Mouse (Mus musculus) G1E (cell line): ENCODE data around the gene Mapkapk3. TPM values are rescaled to one million over a fixed set of nuclear protein-coding genes. Genes with fewer than 3 reads are reported as not detected.

ENCODE experiments used
- ATAC-seq: 2 replicates; pipeline ENCODE4 v1.8.0; 2016; ENCODE audit warnings: mild to moderate bottlenecking; ENCODE audit not compliant: insufficient number of reproducible peaks, poor library complexity, low FRiP score, severe bottlenecking; ENCODE audit errors: extremely low read depth
- DNase-seq: peaks from one replicate; pipeline ENCODE4 v3.0.0; 2012; ENCODE audit warnings: low spot score
- H3K27me3 ChIP-seq: 2 replicates; pipeline ENCODE4 v1.6.1; 2012; ENCODE audit warnings: mild to moderate bottlenecking, low read length, inconsistent platforms; ENCODE audit not compliant: insufficient read depth
- H3K36me3 ChIP-seq: replicated peaks from 2 replicates; pipeline ENCODE3; 2012; ENCODE audit warnings: mild to moderate bottlenecking, inconsistent platforms
- H3K4me1 ChIP-seq: 2 replicates; pipeline ENCODE4 v1.6.1; 2012; ENCODE audit warnings: low read depth, low read length, inconsistent platforms, mixed read lengths; ENCODE audit not compliant: insufficient read depth
- H3K4me3 ChIP-seq: 2 replicates; pipeline ENCODE4 v1.5.1; 2012; ENCODE audit warnings: low read depth, mild to moderate bottlenecking, inconsistent platforms, low read length, moderate library complexity, mixed read lengths
- H3K9me3 ChIP-seq: replicated peaks from 2 replicates; pipeline ENCODE4 v1.6.1; 2012; ENCODE audit warnings: inconsistent platforms
- CTCF ChIP-seq: IDR thresholded peaks from 2 replicates; pipeline ENCODE4 v1.5.1; 2012; ENCODE audit warnings: low read depth, low read length, inconsistent platforms, mixed read lengths
- GATA1 ChIP-seq: IDR thresholded peaks from 2 replicates; pipeline ENCODE4 v1.6.1; 2012; ENCODE audit warnings: borderline replicate concordance, low read length, inconsistent platforms, mixed read lengths
- GATA2 ChIP-seq: IDR thresholded peaks from 2 replicates; pipeline ENCODE4 v1.6.1; 2012; ENCODE audit warnings: low read depth, low read length, inconsistent platforms, borderline replicate concordance
- POLR2AphosphoS5 ChIP-seq: IDR thresholded peaks from 2 replicates; pipeline ENCODE4 v1.6.1; 2012; ENCODE audit warnings: low read depth, low read length, inconsistent platforms; ENCODE audit not compliant: insufficient replicate concordance
- TAL1 ChIP-seq: conservative IDR thresholded peaks from 2 replicates; pipeline ENCODE4 v1.6.1; 2012; ENCODE audit warnings: low read depth, low read length, inconsistent platforms, mixed read lengths
- polyA plus RNA-seq: library from polyadenylated mRNA; stranded (reverse); fragments of >175 nt; gene quantifications from 2 replicates; pipeline ENCODE4 v1.2.3, GENCODE M21; 2012
- total RNA-seq, 2 experiments: library from RNA; stranded (forward) in 1 of 2; stranded (reverse) in 1 of 2; fragments of 200-1000 nt in 1 of 2; fragments of >200 nt in 1 of 2; fragmentation: Nextera tagmentation in 1 of 2; gene quantifications; 2 replicates each; pipeline ENCODE4 v1.2.3; 2014 to 2017

The Mapkapk3 gene
- total and polyA plus RNA-seq, 3 experiments, result 41.5 to 99.8 (median 60.1) TPM

- H3K36me3 ChIP-seq, result peaks cover 65% of the 10 kb centered on the region
- TF ChIP-seq TAL1 (no peak), CTCF (no peak), GATA2 (no peak), GATA1 (no peak), POLR2AphosphoS5 (no peak)
Observed at GRCm38 (mm10) chr9:107254925-107255324, 34.8 kb downstream of the Mapkapk3 start.

GRCm38 (mm10) chr9:107254476-107254875 lies 35.2 kb downstream of the Mapkapk3 start:
- TF ChIP-seq TAL1, result no peak
- no peak for TF ChIP-seq POLR2AphosphoS5
- no peak for TF ChIP-seq CTCF
- DNase-seq, result no peak
- H3K4me3 ChIP-seq, result no peak overlapping the region
- no peak for ATAC-seq
- H3K27me3 ChIP-seq, result peaks cover 6% of the 10 kb centered on the region
- H3K36me3 ChIP-seq, result peaks cover 61% of the 10 kb centered on the region
- no peaks in the 10 kb centered on the region for H3K9me3 ChIP-seq
- H3K4me1 ChIP-seq, result peaks cover 30% of the 10 kb centered on the region

More at GRCm38 (mm10) chr9:107254925-107255324, 34.8 kb downstream of the Mapkapk3 start:
- Histone ChIP-seq H3K27me3 (peaks cover 6% of the 10 kb centered on the region), H3K4me1 (peaks cover 27% of the 10 kb centered on the region), H3K9me3 (no peaks in the 10 kb centered on the region), H3K4me3 (no peak overlapping the region)
- no peak for DNase-seq
- no peak for ATAC-seq

DNA sequence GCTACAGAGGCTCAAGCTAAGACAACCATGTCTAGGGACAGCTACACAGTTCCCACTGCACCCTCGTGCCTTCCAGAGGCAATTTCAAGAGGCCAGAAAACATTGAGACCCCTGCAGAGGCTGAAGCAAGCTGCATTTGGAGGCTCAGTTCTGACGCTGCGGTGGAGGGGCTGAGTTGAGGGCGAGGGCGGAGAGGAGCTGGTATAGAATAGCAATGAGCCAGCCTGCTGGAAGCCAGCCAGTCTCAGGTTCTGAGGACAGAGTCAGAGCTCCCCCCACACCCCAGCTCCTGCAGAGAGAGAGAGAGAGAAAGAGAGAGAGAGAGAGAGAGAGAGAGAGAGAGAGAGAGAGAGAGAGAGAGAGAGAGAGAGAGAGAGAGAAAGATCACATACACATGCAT lies 37.5 kb downstream of the Mapkapk3 start:
- Histone ChIP-seq H3K36me3 (peaks cover 38% of the 10 kb centered on the region), H3K9me3 (no peaks in the 10 kb centered on the region), H3K27me3 (peaks cover 9% of the 10 kb centered on the region), H3K4me1 (peaks cover 43% of the 10 kb centered on the region), H3K4me3 (no peak overlapping the region)
- DNase-seq, result no peak
- TF ChIP-seq GATA1, result no peak
- no peak for TF ChIP-seq TAL1
- TF ChIP-seq POLR2AphosphoS5, result no peak
- no peak for TF ChIP-seq CTCF
- no peak for TF ChIP-seq GATA2
- no peak for ATAC-seq

DNA sequence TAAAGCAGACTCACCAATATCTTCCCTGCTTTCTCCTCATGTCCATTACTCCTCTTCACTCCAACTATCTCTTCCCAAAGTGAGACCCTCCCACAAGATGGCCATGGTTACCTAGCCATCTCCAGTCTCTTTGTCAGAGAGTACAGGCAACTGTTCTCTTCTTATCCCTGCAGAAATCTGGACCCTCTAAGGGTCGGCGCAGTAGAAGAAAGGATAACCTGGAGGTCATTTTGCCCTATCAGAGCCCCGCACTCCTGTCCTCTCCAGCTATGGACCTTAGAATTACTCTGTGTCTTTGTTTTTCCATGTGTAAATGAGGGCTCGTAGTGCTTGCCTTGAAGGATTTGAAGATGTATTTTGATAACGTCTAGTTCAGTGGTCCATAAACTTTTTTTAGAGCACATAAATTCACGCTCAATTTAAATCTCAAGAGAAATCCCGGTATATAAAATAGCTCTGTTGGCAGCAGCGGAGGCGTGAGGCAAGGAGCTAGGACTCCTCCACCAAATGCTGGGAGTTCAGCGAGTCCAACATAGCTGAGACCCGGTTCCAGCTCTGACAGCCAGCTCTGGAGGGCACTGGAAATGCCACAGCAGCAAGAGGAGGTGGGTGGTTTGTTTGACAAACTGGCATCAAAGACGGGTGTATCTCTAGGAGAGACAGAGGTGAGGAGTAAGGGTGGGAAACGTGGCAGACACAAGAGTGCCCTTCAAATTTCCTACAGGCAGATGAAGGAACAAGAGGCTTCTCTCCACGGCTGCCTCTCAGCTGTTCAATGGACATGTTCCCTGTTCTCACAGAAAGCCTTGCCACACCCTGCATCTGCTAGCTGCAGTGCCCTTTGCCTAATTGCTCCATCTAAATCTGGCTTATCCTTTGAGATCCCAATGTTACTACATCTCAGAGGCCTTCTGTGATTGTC lies 39.0 kb downstream of the Mapkapk3 start:
- Histone ChIP-seq H3K36me3 (peaks cover 23% of the 10 kb centered on the region), H3K4me3 (no peak overlapping the region), H3K4me1 (peaks cover 48% of the 10 kb centered on the region), H3K27me3 (peaks cover 10% of the 10 kb centered on the region), H3K9me3 (no peaks in the 10 kb centered on the region)
- DNase-seq (no peak), ATAC-seq (no peak)
- TF ChIP-seq GATA2 (no peak), GATA1 (no peak), CTCF (no peak), POLR2AphosphoS5 (no peak), TAL1 (no peak)

DNA sequence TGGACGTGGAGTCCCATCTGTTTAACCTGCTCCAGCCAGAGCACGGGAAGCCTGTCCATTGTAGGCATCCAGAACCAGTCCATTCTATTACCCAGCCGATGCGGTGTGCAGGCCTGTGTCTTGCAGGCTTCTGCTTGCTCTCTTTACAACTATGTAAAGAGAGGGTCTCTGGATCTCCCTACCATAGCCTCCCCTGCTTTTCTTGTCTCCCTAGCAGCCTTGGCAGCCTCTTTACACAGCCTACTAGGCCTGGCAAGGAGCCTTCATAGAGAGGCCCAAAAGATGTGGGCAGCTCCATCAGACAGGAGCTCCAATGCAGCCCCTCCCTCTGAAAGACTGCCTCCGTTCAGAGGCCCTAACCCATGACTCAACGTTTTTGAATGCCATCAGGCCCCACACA lies 40.5 kb downstream of the Mapkapk3 start:
- Histone ChIP-seq H3K4me3 (no peak overlapping the region), H3K36me3 (peaks cover 8% of the 10 kb centered on the region)
- no peak for ATAC-seq

GRCm38 (mm10) chr9:107246170-107246569 lies 43.5 kb downstream of the Mapkapk3 start:
- Histone ChIP-seq H3K4me3 (no peak overlapping the region), H3K9me3 (no peaks in the 10 kb centered on the region), H3K27me3 (peaks cover 21% of the 10 kb centered on the region), H3K36me3 (no peaks in the 10 kb centered on the region), H3K4me1 (peaks cover 38% of the 10 kb centered on the region)
- no peak for ATAC-seq
- no peak for DNase-seq
- no peak for TF ChIP-seq GATA1
- TF ChIP-seq CTCF, result no peak

More for the DNA sequence above, 40.5 kb downstream of the Mapkapk3 start:
- no peak for DNase-seq
- H3K27me3 ChIP-seq, result peaks cover 13% of the 10 kb centered on the region
- TF ChIP-seq CTCF (no peak), GATA2 (no peak), POLR2AphosphoS5 (no peak), TAL1 (no peak), GATA1 (no peak)
- peaks cover 48% of the 10 kb centered on the region for H3K4me1 ChIP-seq
- H3K9me3 ChIP-seq, result no peaks in the 10 kb centered on the region
